Mouse (Mus musculus): Measurements from ENCODE around the gene Olfr773. TPM values are rescaled to one million over a fixed set of nuclear protein-coding genes. Genes with fewer than 3 reads are reported as not detected.
"Not testable (repeated sequence)": the region's sequence is repeated elsewhere in the genome, so short reads cannot be mapped to it uniquely, and the experiment has no call there.

The Olfr773 gene
- polyA plus RNA-seq (2011; ENCODE audit: insufficient read depth, insufficient read length, low read depth, missing spikeins) = not detected in 2 replicates

DNA sequence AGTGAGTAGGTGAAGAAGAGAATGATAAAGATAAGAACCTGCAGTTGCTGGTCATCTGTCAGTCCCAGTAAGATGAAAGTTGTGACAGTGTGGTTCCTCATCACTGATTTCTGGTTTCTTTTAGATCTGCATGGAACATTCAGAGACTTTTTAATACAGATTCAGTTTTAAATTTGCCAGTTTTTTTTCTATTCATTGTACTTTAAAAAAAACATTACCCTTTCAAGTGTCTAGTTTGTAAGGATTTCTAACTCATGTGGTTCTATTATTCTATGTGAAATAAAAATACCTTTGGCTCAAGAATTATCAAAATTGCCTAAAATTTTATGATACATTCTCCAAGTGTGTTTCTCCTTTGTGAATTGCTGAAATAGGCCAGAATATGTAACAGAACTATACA is at the start of gene Olfr773:
Olfr773 (minus strand) TSS at position 101 of the 400 bp plus-strand sequence.
- not testable (repeated sequence) for H3K9ac ChIP-seq (ENCODE audit: low read depth, poor library complexity, severe bottlenecking); H3K36me3 ChIP-seq (ENCODE audit: control insufficient read depth, insufficient read depth, low read length, poor library complexity, severe bottlenecking); H3K4me1 ChIP-seq (ENCODE audit: control insufficient read depth, insufficient read depth, low read length); H3K27ac ChIP-seq (ENCODE audit: insufficient read depth, low read length); H3K4me3 ChIP-seq (ENCODE audit: low read depth, low read length); H3K27me3 ChIP-seq (ENCODE audit: control insufficient read depth, insufficient read depth, low read length, poor library complexity, severe bottlenecking); H3K9me3 ChIP-seq (replicated peaks; ENCODE audit: control insufficient read depth, insufficient read depth, low read length, poor library complexity, severe bottlenecking)

DNA sequence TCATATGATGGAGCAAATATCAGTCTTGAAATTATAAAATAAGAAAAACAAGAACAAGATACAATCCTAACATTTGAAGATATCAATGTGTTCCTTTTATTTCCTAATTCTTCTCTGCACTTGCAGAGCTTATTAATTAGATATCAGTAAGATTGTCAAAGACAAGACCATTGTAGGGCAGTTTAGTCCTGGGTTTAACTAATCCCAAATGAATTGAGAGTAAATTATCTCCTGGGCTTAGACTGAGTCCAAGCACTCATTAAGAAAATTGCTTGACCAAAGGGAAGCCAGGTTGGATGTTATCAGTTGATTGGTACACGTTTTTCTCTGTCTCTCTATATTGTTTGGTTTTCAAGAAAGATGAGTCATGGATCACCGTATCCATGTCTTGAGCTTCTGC is 48.7 kb upstream of the Olfr773 start, which contains the start of gene Olfr774:
Olfr774 (plus strand) TSS at position 301 of the 400 bp plus-strand sequence.
- Histone ChIP-seq H3K4me3 (ENCODE audit: low read depth, low read length) (no peak within 1 kb of the TSS), H3K9me3 (replicated peaks; ENCODE audit: control insufficient read depth, insufficient read depth, low read length, poor library complexity, severe bottlenecking) (no peaks in the 10 kb centered on the region), H3K36me3 (ENCODE audit: control insufficient read depth, insufficient read depth, low read length, poor library complexity, severe bottlenecking) (no peaks in the 10 kb centered on the region), H3K27ac (ENCODE audit: insufficient read depth, low read length) (no peak within 1 kb of the TSS), H3K27me3 (ENCODE audit: control insufficient read depth, insufficient read depth, low read length, poor library complexity, severe bottlenecking) (no peaks in the 10 kb centered on the region), H3K4me1 (ENCODE audit: control insufficient read depth, insufficient read depth, low read length) (no peaks in the 10 kb centered on the region), H3K9ac (ENCODE audit: low read depth, poor library complexity, severe bottlenecking) (no peak within 1 kb of the TSS)
- TF ChIP-seq EP300 (IDR thresholded peaks at IDR 0.05; ENCODE audit: insufficient read depth, low read depth, low read length) (no peak), POLR2A (IDR thresholded peaks at IDR 0.05; ENCODE audit: insufficient read depth, low read length) (no peak), CTCF (IDR thresholded peaks at IDR 0.05; ENCODE audit: low read depth, low read length) (no peak)

- Histone ChIP-seq H3K27ac (ENCODE audit: insufficient read depth, low read length) (no peak overlapping the region), H3K27me3 (ENCODE audit: control insufficient read depth, insufficient read depth, low read length, poor library complexity, severe bottlenecking) (no peaks in the 10 kb centered on the region), H3K36me3 (ENCODE audit: control insufficient read depth, insufficient read depth, low read length, poor library complexity, severe bottlenecking) (no peaks in the 10 kb centered on the region), H3K9me3 (replicated peaks; ENCODE audit: control insufficient read depth, insufficient read depth, low read length, poor library complexity, severe bottlenecking) (no peaks in the 10 kb centered on the region), H3K4me1 (ENCODE audit: control insufficient read depth, insufficient read depth, low read length) (no peaks in the 10 kb centered on the region), H3K9ac (ENCODE audit: low read depth, poor library complexity, severe bottlenecking) (no peak overlapping the region), H3K4me3 (ENCODE audit: low read depth, low read length) (no peak overlapping the region)
- TF ChIP-seq EP300 (IDR thresholded peaks at IDR 0.05; ENCODE audit: insufficient read depth, low read depth, low read length) (no peak), POLR2A (IDR thresholded peaks at IDR 0.05; ENCODE audit: insufficient read depth, low read length) (no peak), CTCF (IDR thresholded peaks at IDR 0.05; ENCODE audit: low read depth, low read length) (no peak)
These were observed 43.5 kb upstream of the Olfr773 start for GRCm38 (mm10) chr10:129230737-129231136.

DNA sequence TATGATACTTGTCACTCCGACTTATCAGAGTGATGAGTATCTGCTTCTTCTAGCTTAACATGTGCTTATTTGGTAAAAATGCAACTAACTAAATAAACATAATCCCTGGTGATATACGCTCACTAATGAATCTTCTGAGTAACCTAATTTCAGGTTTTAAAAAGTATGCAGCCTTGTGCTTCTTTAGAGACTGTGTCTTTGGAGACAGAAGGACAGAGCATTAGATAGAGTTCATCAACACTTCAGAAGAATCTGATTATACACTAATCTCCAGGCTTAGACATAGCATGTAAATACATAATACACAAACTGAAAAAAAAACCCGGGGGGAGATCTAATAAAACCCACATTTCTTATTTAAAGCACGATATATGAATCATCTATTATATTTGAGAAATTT is 9.4 kb downstream of the Olfr773 start, which contains the start of gene Olfr772:
Olfr772 (minus strand) TSS at position 101 of the 400 bp plus-strand sequence.
- not testable (repeated sequence) for H3K27ac ChIP-seq (ENCODE audit: insufficient read depth, low read length); H3K9me3 ChIP-seq (replicated peaks; ENCODE audit: control insufficient read depth, insufficient read depth, low read length, poor library complexity, severe bottlenecking); H3K36me3 ChIP-seq (ENCODE audit: control insufficient read depth, insufficient read depth, low read length, poor library complexity, severe bottlenecking); H3K9ac ChIP-seq (ENCODE audit: low read depth, poor library complexity, severe bottlenecking); H3K4me3 ChIP-seq (ENCODE audit: low read depth, low read length); H3K4me1 ChIP-seq (ENCODE audit: control insufficient read depth, insufficient read depth, low read length); H3K27me3 ChIP-seq (ENCODE audit: control insufficient read depth, insufficient read depth, low read length, poor library complexity, severe bottlenecking)

GRCm38 (mm10) chr10:129164651-129165050 is 22.6 kb downstream of the Olfr773 start, which contains the start of gene Olfr771:
Olfr771 (minus strand) TSS chr10:129164751.
- TF ChIP-seq POLR2A (IDR thresholded peaks at IDR 0.05; ENCODE audit: insufficient read depth, low read length) = no peak
- Histone ChIP-seq H3K27ac (ENCODE audit: insufficient read depth, low read length) (no peak within 1 kb of the TSS), H3K36me3 (ENCODE audit: control insufficient read depth, insufficient read depth, low read length, poor library complexity, severe bottlenecking) (no peaks in the 10 kb centered on the region), H3K27me3 (ENCODE audit: control insufficient read depth, insufficient read depth, low read length, poor library complexity, severe bottlenecking) (no peaks in the 10 kb centered on the region), H3K9me3 (replicated peaks; ENCODE audit: control insufficient read depth, insufficient read depth, low read length, poor library complexity, severe bottlenecking) (no peaks in the 10 kb centered on the region), H3K9ac (ENCODE audit: low read depth, poor library complexity, severe bottlenecking) (no peak within 1 kb of the TSS), H3K4me1 (ENCODE audit: control insufficient read depth, insufficient read depth, low read length) (no peaks in the 10 kb centered on the region), H3K4me3 (ENCODE audit: low read depth, low read length) (no peak within 1 kb of the TSS)

DNA sequence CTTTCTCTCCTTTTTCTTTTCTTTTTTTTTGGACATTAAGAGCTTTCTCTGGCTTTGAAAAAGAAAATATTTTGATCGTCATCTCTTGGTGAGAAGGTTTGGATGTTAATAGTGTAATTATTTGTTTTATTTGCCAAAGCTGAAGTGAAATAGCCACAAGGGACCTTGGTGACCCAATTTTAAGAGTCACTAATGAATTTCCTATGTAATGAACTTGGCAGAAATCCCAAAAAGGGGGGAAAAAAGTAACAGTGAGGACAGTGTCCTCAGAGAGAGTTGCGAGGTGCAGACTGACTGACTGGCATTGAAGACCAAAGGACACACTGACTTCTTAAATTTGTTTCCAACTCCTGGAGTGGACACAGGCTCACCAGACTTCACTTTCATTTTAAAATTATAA is 48.3 kb downstream of the Olfr773 start, which contains the start of gene Olfr770:
Olfr770 (minus strand) TSS at position 101 of the 400 bp plus-strand sequence.
- H3K4me3 ChIP-seq (ENCODE audit: low read depth, low read length) = no peak within 1 kb of the TSS
- H3K27me3 ChIP-seq (ENCODE audit: control insufficient read depth, insufficient read depth, low read length, poor library complexity, severe bottlenecking) = no peaks in the 10 kb centered on the region
- H3K9ac ChIP-seq (ENCODE audit: low read depth, poor library complexity, severe bottlenecking) = no peak within 1 kb of the TSS
- TF ChIP-seq POLR2A (IDR thresholded peaks at IDR 0.05; ENCODE audit: insufficient read depth, low read length) = no peak
- TF ChIP-seq CTCF (IDR thresholded peaks at IDR 0.05; ENCODE audit: low read depth, low read length) = no peak
- no peak for TF ChIP-seq EP300 (IDR thresholded peaks at IDR 0.05; ENCODE audit: insufficient read depth, low read depth, low read length)
- no peaks in the 10 kb centered on the region for H3K36me3 ChIP-seq (ENCODE audit: control insufficient read depth, insufficient read depth, low read length, poor library complexity, severe bottlenecking)
- no peaks in the 10 kb centered on the region for H3K9me3 ChIP-seq (replicated peaks; ENCODE audit: control insufficient read depth, insufficient read depth, low read length, poor library complexity, severe bottlenecking)
- no peaks in the 10 kb centered on the region for H3K4me1 ChIP-seq (ENCODE audit: control insufficient read depth, insufficient read depth, low read length)
- no peak within 1 kb of the TSS for H3K27ac ChIP-seq (ENCODE audit: insufficient read depth, low read length)

Other genes starting within 250 kb of the Olfr773 start
- gene Mettl7b, start 226.4 kb downstream of the Olfr773 start, polyA plus RNA-seq (2011; ENCODE audit: insufficient read depth, insufficient read length, low read depth, missing spikeins) = not detected in 2 replicates
- not detected in 2 replicates for gene Olfr9, start 198.0 kb downstream of the Olfr773 start, polyA plus RNA-seq (2011; ENCODE audit: insufficient read depth, insufficient read length, low read depth, missing spikeins)
- not detected in 2 replicates for gene Olfr763, start 176.6 kb downstream of the Olfr773 start, polyA plus RNA-seq (2011; ENCODE audit: insufficient read depth, insufficient read length, low read depth, missing spikeins)
- gene Olfr764-ps1, start 147.5 kb downstream of the Olfr773 start, polyA plus RNA-seq (2011; ENCODE audit: insufficient read depth, insufficient read length, low read depth, missing spikeins) = not detected in 2 replicates
- gene Olfr765, start 137.4 kb downstream of the Olfr773 start, polyA plus RNA-seq (2011; ENCODE audit: insufficient read depth, insufficient read length, low read depth, missing spikeins) = not detected in 2 replicates
- gene Olfr766-ps1, start 118.4 kb downstream of the Olfr773 start, polyA plus RNA-seq (2011; ENCODE audit: insufficient read depth, insufficient read length, low read depth, missing spikeins) = not detected in 2 replicates
- not detected in 2 replicates for gene Olfr767, start 104.5 kb downstream of the Olfr773 start, polyA plus RNA-seq (2011; ENCODE audit: insufficient read depth, insufficient read length, low read depth, missing spikeins)
- not detected in 2 replicates for gene Olfr768, start 88.0 kb downstream of the Olfr773 start, polyA plus RNA-seq (2011; ENCODE audit: insufficient read depth, insufficient read length, low read depth, missing spikeins)
- not detected in 2 replicates for gene Olfr769, start 69.6 kb downstream of the Olfr773 start, polyA plus RNA-seq (2011; ENCODE audit: insufficient read depth, insufficient read length, low read depth, missing spikeins)
- not detected in 2 replicates for gene Olfr770, start 48.4 kb downstream of the Olfr773 start, polyA plus RNA-seq (2011; ENCODE audit: insufficient read depth, insufficient read length, low read depth, missing spikeins)
- not detected in 2 replicates for gene Olfr771, start 22.7 kb downstream of the Olfr773 start, polyA plus RNA-seq (2011; ENCODE audit: insufficient read depth, insufficient read length, low read depth, missing spikeins)
- gene Olfr772, start 9.5 kb downstream of the Olfr773 start, polyA plus RNA-seq (2011; ENCODE audit: insufficient read depth, insufficient read length, low read depth, missing spikeins) = not detected in 2 replicates
- not detected in 2 replicates for gene Olfr774, start 48.8 kb upstream of the Olfr773 start, polyA plus RNA-seq (2011; ENCODE audit: insufficient read depth, insufficient read length, low read depth, missing spikeins)
- gene Olfr775, start 61.0 kb upstream of the Olfr773 start, polyA plus RNA-seq (2011; ENCODE audit: insufficient read depth, insufficient read length, low read depth, missing spikeins) = not detected in 2 replicates
- not detected in 2 replicates for gene Olfr776, start 71.7 kb upstream of the Olfr773 start, polyA plus RNA-seq (2011; ENCODE audit: insufficient read depth, insufficient read length, low read depth, missing spikeins)
- not detected in 2 replicates for gene Olfr777, start 84.1 kb upstream of the Olfr773 start, polyA plus RNA-seq (2011; ENCODE audit: insufficient read depth, insufficient read length, low read depth, missing spikeins)
- not detected in 2 replicates for gene Olfr780, start 130.7 kb upstream of the Olfr773 start, polyA plus RNA-seq (2011; ENCODE audit: insufficient read depth, insufficient read length, low read depth, missing spikeins)
- not detected in 2 replicates for gene Olfr781, start 141.4 kb upstream of the Olfr773 start, polyA plus RNA-seq (2011; ENCODE audit: insufficient read depth, insufficient read length, low read depth, missing spikeins)
- not detected in 2 replicates for gene Olfr782, start 161.4 kb upstream of the Olfr773 start, polyA plus RNA-seq (2011; ENCODE audit: insufficient read depth, insufficient read length, low read depth, missing spikeins)
- gene Olfr784, start 196.7 kb upstream of the Olfr773 start, polyA plus RNA-seq (2011; ENCODE audit: insufficient read depth, insufficient read length, low read depth, missing spikeins) = not detected in 2 replicates
- gene Olfr785, start 218.0 kb upstream of the Olfr773 start, polyA plus RNA-seq (2011; ENCODE audit: insufficient read depth, insufficient read length, low read depth, missing spikeins) = not detected in 2 replicates
- not detected in 2 replicates for gene Olfr786, start 239.9 kb upstream of the Olfr773 start, polyA plus RNA-seq (2011; ENCODE audit: insufficient read depth, insufficient read length, low read depth, missing spikeins)